Mouse (Mus musculus) olfactory bulb, adult 2 months (tissue): ENCODE results near the gene Akirin1. TPM values are rescaled to one million over a fixed set of nuclear protein-coding genes. Genes with fewer than 3 reads are reported as not detected.

Source experiments
- H3K27ac ChIP-seq: fragments of 200-500 bp; 2 replicates; pipeline ENCODE4 v1.5.1; 2012; ENCODE audit warnings: low read depth, low read length; ENCODE audit not compliant: insufficient read depth
- H3K4me1 ChIP-seq: fragments of 200-500 bp; 2 replicates; pipeline ENCODE4 v1.6.1; 2012; ENCODE audit warnings: low read length; ENCODE audit not compliant: control insufficient read depth, insufficient read depth
- H3K4me3 ChIP-seq: fragments of 200-500 bp; 2 replicates; pipeline ENCODE4 v1.5.1; 2012; ENCODE audit warnings: mild to moderate bottlenecking, low read depth, low read length, moderate library complexity; ENCODE audit not compliant: insufficient read depth
- CTCF ChIP-seq: fragments of 200-500 bp; IDR thresholded peaks from 2 replicates; pipeline ENCODE4 v1.5.1; 2012; ENCODE audit warnings: low read depth, mild to moderate bottlenecking, low read length, moderate library complexity; ENCODE audit not compliant: insufficient read depth
- POLR2A ChIP-seq: fragments of 200-500 bp; IDR thresholded peaks from 2 replicates; pipeline ENCODE4 v1.6.1; 2012; ENCODE audit warnings: mild to moderate bottlenecking, low read depth, low read length, moderate library complexity; ENCODE audit not compliant: insufficient read depth
- WGBS: fragments of 180-500 bp; shearing (Covaris S2); methylation state at CpG from one replicate; pipeline ENCODE4 v1.1.7; 2018; 5-methylcytosine and 5-hydroxymethylcytosine counted together
- polyA plus RNA-seq: library from polyadenylated mRNA; stranded (reverse); fragments of >200 nt; gene quantifications from 2 replicates; pipeline ENCODE4 v1.2.4, GENCODE M21; 2012; ENCODE audit warnings: low replicate concordance; ENCODE audit not compliant: missing spikeins, insufficient read depth, insufficient read length

Gene Akirin1
- polyA plus RNA-seq: not detected in 2 replicates

GRCm38 (mm10) chr4:123750152-123750651, at the start of gene Akirin1:
Gene Akirin1, minus strand, starts transcription at chr4:123750345.
- under 1% methylated on average over 46 of the region's 46 CpGs for WGBS
- peak; percentile 80 for TF ChIP-seq POLR2A
- no peak for TF ChIP-seq CTCF
- Histone ChIP-seq H3K27ac (peak within 1 kb of the TSS; percentile 66; the same call in 1 of the 2 replicates), H3K4me1 (peaks cover 7% of the 10 kb centered on the region), H3K4me3 (peak within 1 kb of the TSS; percentile 86)

- H3K4me1 ChIP-seq: peaks cover 11% of the 10 kb centered on the region
- no peak for TF ChIP-seq POLR2A
- no peak for TF ChIP-seq CTCF
- peak overlapping the region; percentile 34; the same call in 1 of the 2 replicates for H3K27ac ChIP-seq
- 27% methylated on average over 7 of the region's 7 CpGs for WGBS
- no peak overlapping the region for H3K4me3 ChIP-seq
Observed at GRCm38 (mm10) chr4:123797856-123798255, 47.7 kb upstream of the Akirin1 start.

GRCm38 (mm10) chr4:123797403-123797802, 47.3 kb upstream of the Akirin1 start:
- H3K27ac ChIP-seq: peak overlapping the region; percentile 34; the same call in 1 of the 2 replicates
- H3K4me1 ChIP-seq: peaks cover 14% of the 10 kb centered on the region
- WGBS: 51% methylated on average over 3 of the region's 3 CpGs
- no peak for TF ChIP-seq POLR2A
- TF ChIP-seq CTCF: no peak
- no peak overlapping the region for H3K4me3 ChIP-seq

GRCm38 (mm10) chr4:123795057-123795456, 44.9 kb upstream of the Akirin1 start:
- WGBS: 55% methylated on average over 2 of the region's 2 CpGs
- no peak overlapping the region for H3K4me3 ChIP-seq
- H3K4me1 ChIP-seq: peaks cover 14% of the 10 kb centered on the region
- no peak for TF ChIP-seq POLR2A
- TF ChIP-seq CTCF: no peak
- no peak overlapping the region for H3K27ac ChIP-seq

GRCm38 (mm10) chr4:123793136-123793535, 43.0 kb upstream of the Akirin1 start:
- H3K27ac ChIP-seq: no peak overlapping the region
- TF ChIP-seq POLR2A: no peak
- no peak for TF ChIP-seq CTCF
- 94% methylated on average over 6 of the region's 6 CpGs for WGBS
- H3K4me1 ChIP-seq: peaks cover 16% of the 10 kb centered on the region
- H3K4me3 ChIP-seq: no peak overlapping the region

- WGBS: 82% methylated on average over 2 of the region's 2 CpGs
- TF ChIP-seq CTCF (no peak), POLR2A (no peak)
- Histone ChIP-seq H3K4me3 (no peak overlapping the region), H3K4me1 (peaks cover 17% of the 10 kb centered on the region), H3K27ac (no peak overlapping the region)
Observed at GRCm38 (mm10) chr4:123792666-123793065, 42.5 kb upstream of the Akirin1 start.

GRCm38 (mm10) chr4:123787191-123787985, 37.2 kb upstream of the Akirin1 start, which contains the start of gene Rhbdl2:
Gene Rhbdl2, plus strand, starts transcription at chr4:123787874.
- 33% methylated on average over 12 of the region's 12 CpGs for WGBS
- Histone ChIP-seq H3K4me3 (no peak within 1 kb of the TSS), H3K4me1 (peaks cover 10% of the 10 kb centered on the region), H3K27ac (no peak within 1 kb of the TSS)
- TF ChIP-seq CTCF (no peak), POLR2A (no peak)

- WGBS: 44% methylated on average over 4 of the region's 4 CpGs
- Histone ChIP-seq H3K4me1 (0 out of 2 replicates have a peak, but pooled peaks cover 3% of the 10 kb centered on the region), H3K27ac (no peak overlapping the region), H3K4me3 (no peak overlapping the region)
- TF ChIP-seq CTCF: no peak
- TF ChIP-seq POLR2A: no peak
Observed at GRCm38 (mm10) chr4:123768234-123768633, 18.1 kb upstream of the Akirin1 start.

GRCm38 (mm10) chr4:123767807-123768206, 17.7 kb upstream of the Akirin1 start:
- no peak for TF ChIP-seq CTCF
- TF ChIP-seq POLR2A: no peak
- Histone ChIP-seq H3K4me3 (no peak overlapping the region), H3K4me1 (0 out of 2 replicates have a peak, but pooled peaks cover 3% of the 10 kb centered on the region), H3K27ac (no peak overlapping the region)
- 79% methylated on average over 3 of the region's 3 CpGs for WGBS
